Mouse (Mus musculus) ES-E14 (cell line): Measurements from ENCODE around the gene Gm3182. TPM values are rescaled to one million over a fixed set of nuclear protein-coding genes. Genes with fewer than 3 reads are reported as not detected.
"Not testable (repeated sequence)": the region's sequence is repeated elsewhere in the genome, so short reads cannot be mapped to it uniquely, and the experiment has no call there.

ENCODE experiments used
- DNase-seq: peaks from one replicate; pipeline ENCODE4 v3.0.0-alpha.2; 2013; ENCODE audit warnings: low read depth, low spot score
- H3K27ac ChIP-seq: 2 replicates; pipeline ENCODE4 v1.5.1; 2012; ENCODE audit warnings: low read depth, mild to moderate bottlenecking, low read length, moderate library complexity, mixed read lengths; ENCODE audit not compliant: poor library complexity, insufficient read depth, severe bottlenecking
- H3K36me3 ChIP-seq: 2 replicates; pipeline ENCODE4 v1.6.1; 2012; ENCODE audit warnings: mild to moderate bottlenecking, low read length, moderate library complexity, mixed read lengths; ENCODE audit not compliant: control insufficient read depth, poor library complexity, insufficient read depth, severe bottlenecking
- H3K4me1 ChIP-seq, 2 experiments: fragments of 150-350 bp in 1 of 2; sonication (generic) in 1 of 2; 2 replicates each; pipeline ENCODE4 v1.6.1; 2012; ENCODE audit warnings: low read length in 2 of 2, mild to moderate bottlenecking in 1 of 2, mixed read lengths in 1 of 2; ENCODE audit not compliant: control insufficient read depth in 2 of 2, insufficient read depth in 2 of 2, poor library complexity in 1 of 2
- H3K4me3 ChIP-seq, 2 experiments: fragments of 150-350 bp in 1 of 2; sonication (generic) in 1 of 2; 2 replicates each; pipeline ENCODE4 v1.5.1; 2012; ENCODE audit warnings: low read length in 2 of 2, low read depth in 1 of 2, mild to moderate bottlenecking in 1 of 2, mixed read lengths in 1 of 2; ENCODE audit not compliant: insufficient read depth in 1 of 2, poor library complexity in 1 of 2, severe bottlenecking in 1 of 2
- H3K9ac ChIP-seq: 2 replicates; pipeline ENCODE4 v1.6.1; 2012; ENCODE audit warnings: low read depth, mild to moderate bottlenecking, low read length, mixed read lengths; ENCODE audit not compliant: poor library complexity, insufficient read depth, severe bottlenecking
- H3K9me3 ChIP-seq: fragments of 150-350 bp; sonication (generic); 2 replicates; pipeline ENCODE4 v1.6.1; 2012; ENCODE audit warnings: low read depth, mild to moderate bottlenecking, low read length; ENCODE audit not compliant: control insufficient read depth, insufficient read depth
- in situ Hi-C, 2 experiments: fragments of 600-800 bp; cut with MboI; formaldehyde crosslinking; loops; one replicate each; pipeline ENCODE4 v1.15.1; 2025; ENCODE audit warnings: low sequenced_read_pairs in 2 of 2, inconsistent platforms in 1 of 2; ENCODE audit not compliant: unreplicated experiment in 2 of 2
- total RNA-seq: library from RNA; depleted of rRNA; stranded (reverse); fragments of 300-350 nt; gene quantifications from 2 replicates; pipeline ENCODE4 v1.2.3, GENCODE M21; 2012; rRNA removed

The Gm3182 gene
- not detected in 2 replicates for total RNA-seq

- H3K9me3 ChIP-seq, in situ Hi-C loops, H3K36me3 ChIP-seq, H3K27ac ChIP-seq, H3K4me1 ChIP-seq, H3K4me3 ChIP-seq, H3K9ac ChIP-seq, DNase-seq: not testable (repeated sequence)
Measured at GRCm38 (mm10) chr14:4481445-4481844, at the start of gene Gm3182. Gene Gm3182 (plus strand): TSS chr14:4481745.

GRCm38 (mm10) chr14:4499425-4499824 is 17.9 kb downstream of the Gm3182 start:
- H3K9me3 ChIP-seq, H3K4me1 ChIP-seq, H3K27ac ChIP-seq, in situ Hi-C loops, H3K36me3 ChIP-seq, H3K4me3 ChIP-seq, H3K9ac ChIP-seq, DNase-seq: not testable (repeated sequence)

Other genes with a start within 250 kb of the Gm3182 start
- not detected in 2 replicates for gene Gm3138, start 232.1 kb upstream of the Gm3182 start, total RNA-seq
- 0.54 and 0.85 TPM in 2 replicates for gene Gm3149, start 164.5 kb upstream of the Gm3182 start, total RNA-seq
- gene 2610042L04Rik, start 147.0 kb upstream of the Gm3182 start, total RNA-seq, result 0.67 and 1.1 TPM in 2 replicates
- gene Gm3159, start 84.2 kb upstream of the Gm3182 start, total RNA-seq, result 0.09 TPM in 1 of 2 replicates, not detected in the other
- 0.26 and 0.58 TPM in 2 replicates for gene Gm3164, start 66.3 kb upstream of the Gm3182 start, total RNA-seq
- not detected in 2 replicates for gene Gm3173, start 50.8 kb upstream of the Gm3182 start, total RNA-seq
- gene Gm3047, start 73.7 kb downstream of the Gm3182 start, total RNA-seq, result not detected in 2 replicates
- 0.18 TPM in 1 of 2 replicates, not detected in the other for gene Gm8159, start 150.6 kb downstream of the Gm3182 start, total RNA-seq
- 0.26 and 0.40 TPM in 2 replicates for gene Gm3239, start 182.4 kb downstream of the Gm3182 start, total RNA-seq
- not detected in 2 replicates for gene Gm7876, start 227.5 kb downstream of the Gm3182 start, total RNA-seq
- 0.22 and 0.26 TPM in 2 replicates for gene Gm3252, start 245.0 kb downstream of the Gm3182 start, total RNA-seq